Mouse (Mus musculus) heart, embryonic 16.5 days (tissue): ENCODE measurements around the gene Acsl6. TPM values are rescaled to one million over a fixed set of nuclear protein-coding genes. Genes with fewer than 3 reads are reported as not detected.

Source experiments
- ATAC-seq: fragments of 200-750 bp; cut with Nextera tagmentation; replicated peaks from 2 replicates; pipeline ENCODE4 v1.8.0; 2017; ENCODE audit warnings: moderate number of reproducible peaks; ENCODE audit not compliant: insufficient read depth, low FRiP score; ENCODE audit errors: extremely low read depth
- H3K27ac ChIP-seq: fragments of 300-500 bp; sonication (generic); 2 replicates; pipeline ENCODE4 v1.5.1; 2014; ENCODE audit warnings: mild to moderate bottlenecking, low read length, control low read depth, moderate library complexity
- H3K27me3 ChIP-seq: fragments of 300-500 bp; sonication (generic); 2 replicates; pipeline ENCODE4 v1.6.1; 2014; ENCODE audit warnings: low read length, mixed read lengths; ENCODE audit not compliant: control insufficient read depth, insufficient read depth
- H3K36me3 ChIP-seq: fragments of 300-500 bp; sonication (generic); 2 replicates; pipeline ENCODE4 v1.6.1; 2014; ENCODE audit not compliant: control insufficient read depth, insufficient read depth
- H3K4me1 ChIP-seq: fragments of 300-500 bp; sonication (generic); 2 replicates; pipeline ENCODE4 v1.6.1; 2014; ENCODE audit warnings: low read length, mixed read lengths; ENCODE audit not compliant: control insufficient read depth, insufficient read depth
- H3K4me2 ChIP-seq: fragments of 300-500 bp; sonication (generic); 2 replicates; pipeline ENCODE4 v1.6.1; 2014; ENCODE audit warnings: low read depth, mild to moderate bottlenecking, control low read depth, low read length
- H3K4me3 ChIP-seq: fragments of 300-500 bp; sonication (generic); 2 replicates; pipeline ENCODE4 v1.5.1; 2014; ENCODE audit warnings: mild to moderate bottlenecking, control low read depth, low read length
- H3K9ac ChIP-seq: fragments of 300-500 bp; sonication (generic); 2 replicates; pipeline ENCODE4 v1.6.1; 2014; ENCODE audit warnings: low read length, control low read depth
- H3K9me3 ChIP-seq: fragments of 300-500 bp; sonication (generic); replicated peaks from 2 replicates; pipeline ENCODE4 v1.6.1; 2016; ENCODE audit warnings: low read length; ENCODE audit not compliant: control insufficient read depth
- WGBS: fragments of 180-500 bp; shearing (Covaris S2); extraction: QIAGEN DNeasy Blood & Tissue Kit; methylation state at CpG from one replicate; pipeline ENCODE4 v1.1.7; 2014; 5-methylcytosine and 5-hydroxymethylcytosine counted together
- polyA plus RNA-seq: library from polyadenylated mRNA; unstranded; fragments of >200 nt; fragmentation: Nextera tagmentation; extraction: Ambion mirVana; gene quantifications from 2 replicates; pipeline ENCODE4 v1.2.1, GENCODE M21; 2015

Gene Acsl6
- polyA plus RNA-seq, 1 experiment from 2014 or later: 0.66 TPM

DNA sequence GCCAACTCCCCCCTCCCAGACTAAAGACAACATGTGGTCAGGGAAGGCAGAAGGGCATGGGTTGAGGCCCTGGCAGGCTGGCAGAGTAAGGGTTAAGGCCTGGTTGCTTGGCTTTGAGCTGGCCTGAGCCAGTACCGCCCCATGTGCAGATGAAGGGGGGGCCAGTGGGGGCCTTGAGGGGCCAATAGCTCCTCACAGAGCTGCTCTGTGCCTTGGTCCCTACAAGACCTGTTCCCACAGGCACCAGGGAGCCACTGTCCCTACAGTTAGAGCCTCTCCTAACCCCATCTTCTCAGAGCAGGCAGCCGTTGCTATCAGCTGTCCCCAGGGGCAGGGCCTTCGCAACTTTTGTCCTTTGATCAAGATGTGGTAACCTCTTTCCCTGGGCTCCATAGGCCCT lies 11.1 kb downstream of the Acsl6 start:
- Histone ChIP-seq H3K9ac (no peak overlapping the region), H3K9me3 (no peaks in the 10 kb centered on the region), H3K36me3 (no peaks in the 10 kb centered on the region), H3K27ac (no peak overlapping the region), H3K27me3 (no peaks in the 10 kb centered on the region), H3K4me3 (no peak overlapping the region), H3K4me1 (peaks cover 12% of the 10 kb centered on the region), H3K4me2 (no peak overlapping the region)
- WGBS: 12% methylated on average over 3 of the region's 3 CpGs
- ATAC-seq: no peak

GRCm38 (mm10) chr11:54315336-54315735 lies 11.7 kb downstream of the Acsl6 start:
- H3K27me3 ChIP-seq: no peaks in the 10 kb centered on the region
- H3K9ac ChIP-seq: no peak overlapping the region
- no peaks in the 10 kb centered on the region for H3K36me3 ChIP-seq
- no peak overlapping the region for H3K27ac ChIP-seq
- 80% methylated on average over 5 of the region's 5 CpGs for WGBS
- no peak for ATAC-seq
- peaks cover 12% of the 10 kb centered on the region for H3K4me1 ChIP-seq
- H3K4me2 ChIP-seq: no peak overlapping the region
- no peaks in the 10 kb centered on the region for H3K9me3 ChIP-seq
- H3K4me3 ChIP-seq: no peak overlapping the region

- Histone ChIP-seq H3K9me3 (no peaks in the 10 kb centered on the region), H3K4me3 (no peak overlapping the region), H3K9ac (no peak overlapping the region), H3K4me2 (no peak overlapping the region), H3K27me3 (no peaks in the 10 kb centered on the region), H3K27ac (no peak overlapping the region), H3K36me3 (no peaks in the 10 kb centered on the region), H3K4me1 (peaks cover 9% of the 10 kb centered on the region)
- 78% methylated on average over 8 of the region's 8 CpGs for WGBS
- no peak for ATAC-seq
These were observed 13.8 kb downstream of the Acsl6 start for GRCm38 (mm10) chr11:54317361-54317760.

DNA sequence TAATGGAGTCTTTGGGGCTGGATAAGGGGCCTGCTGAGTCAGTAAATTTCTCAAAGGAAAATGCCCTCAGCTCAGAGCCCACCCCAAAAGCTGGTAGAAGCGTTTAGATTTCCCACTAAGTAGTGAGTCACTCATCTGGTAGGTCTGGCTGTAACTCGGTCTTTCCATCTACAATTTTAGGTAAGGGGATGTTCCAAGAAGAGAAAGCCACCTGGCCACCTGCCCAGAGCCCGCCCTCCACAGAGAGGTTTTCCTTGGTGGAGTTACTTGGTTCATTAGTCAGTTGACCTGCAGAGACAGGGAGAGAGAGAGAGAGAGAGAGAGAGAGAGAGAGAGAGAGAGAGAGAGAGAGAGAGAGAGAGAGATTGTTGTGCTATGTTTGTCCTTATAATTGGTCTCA lies 14.2 kb downstream of the Acsl6 start:
- H3K4me1 ChIP-seq: peaks cover 9% of the 10 kb centered on the region
- ATAC-seq: no peak
- no peaks in the 10 kb centered on the region for H3K27me3 ChIP-seq
- H3K27ac ChIP-seq: no peak overlapping the region
- no peaks in the 10 kb centered on the region for H3K9me3 ChIP-seq
- no peaks in the 10 kb centered on the region for H3K36me3 ChIP-seq
- no peak overlapping the region for H3K9ac ChIP-seq
- no peak overlapping the region for H3K4me2 ChIP-seq
- no peak overlapping the region for H3K4me3 ChIP-seq
- WGBS: 64% methylated on average over 3 of the region's 3 CpGs

- no peak overlapping the region for H3K4me3 ChIP-seq
- 64% methylated on average over 5 of the region's 5 CpGs for WGBS
- H3K27me3 ChIP-seq: no peaks in the 10 kb centered on the region
- no peak overlapping the region for H3K27ac ChIP-seq
- H3K4me1 ChIP-seq: no peaks in the 10 kb centered on the region
- no peak for ATAC-seq
- no peak overlapping the region for H3K9ac ChIP-seq
- H3K4me2 ChIP-seq: no peak overlapping the region
- no peaks in the 10 kb centered on the region for H3K36me3 ChIP-seq
- H3K9me3 ChIP-seq: no peaks in the 10 kb centered on the region
These were observed 18.4 kb downstream of the Acsl6 start for GRCm38 (mm10) chr11:54321802-54322532.

DNA sequence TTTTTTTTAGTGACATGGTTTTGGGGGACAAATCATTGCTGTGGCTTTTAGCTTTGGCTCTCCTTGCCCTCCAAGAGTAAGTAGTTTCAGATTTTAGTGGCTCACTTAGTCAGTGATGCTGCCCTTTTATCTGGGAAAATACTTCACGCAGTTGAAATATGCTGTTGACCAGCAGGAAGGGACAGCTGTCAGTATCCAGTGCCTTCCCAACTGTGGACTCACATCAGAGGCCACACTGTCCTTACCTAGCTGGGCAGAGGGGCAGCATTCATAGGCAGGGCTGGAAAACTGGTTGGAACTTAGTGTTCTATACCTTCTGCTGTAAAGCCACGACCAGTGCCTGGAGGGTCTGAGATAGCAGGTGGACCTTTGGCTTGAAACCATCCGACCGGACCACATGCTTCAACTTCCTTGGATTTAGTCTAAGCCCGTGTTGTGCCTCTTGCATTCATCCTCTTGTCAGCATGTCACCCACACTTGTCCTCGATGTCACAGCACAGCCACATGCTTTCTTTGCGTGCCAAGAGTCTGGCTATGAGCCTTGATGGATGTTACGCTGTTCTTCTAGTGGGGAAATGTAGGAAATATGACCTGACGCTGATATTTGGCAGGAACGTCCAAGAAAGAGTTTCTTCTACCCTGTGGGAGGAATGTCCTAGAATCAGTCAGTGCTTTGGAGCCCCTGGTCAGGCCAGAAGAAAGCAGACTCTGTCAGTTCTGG lies 28.0 kb downstream of the Acsl6 start:
- Histone ChIP-seq H3K36me3 (no peaks in the 10 kb centered on the region), H3K4me3 (no peak overlapping the region), H3K9ac (no peak overlapping the region), H3K27ac (no peak overlapping the region), H3K27me3 (no peaks in the 10 kb centered on the region), H3K4me2 (no peak overlapping the region), H3K9me3 (no peaks in the 10 kb centered on the region), H3K4me1 (no peaks in the 10 kb centered on the region)
- no peak for ATAC-seq
- WGBS: 59% methylated on average over 10 of the region's 10 CpGs

DNA sequence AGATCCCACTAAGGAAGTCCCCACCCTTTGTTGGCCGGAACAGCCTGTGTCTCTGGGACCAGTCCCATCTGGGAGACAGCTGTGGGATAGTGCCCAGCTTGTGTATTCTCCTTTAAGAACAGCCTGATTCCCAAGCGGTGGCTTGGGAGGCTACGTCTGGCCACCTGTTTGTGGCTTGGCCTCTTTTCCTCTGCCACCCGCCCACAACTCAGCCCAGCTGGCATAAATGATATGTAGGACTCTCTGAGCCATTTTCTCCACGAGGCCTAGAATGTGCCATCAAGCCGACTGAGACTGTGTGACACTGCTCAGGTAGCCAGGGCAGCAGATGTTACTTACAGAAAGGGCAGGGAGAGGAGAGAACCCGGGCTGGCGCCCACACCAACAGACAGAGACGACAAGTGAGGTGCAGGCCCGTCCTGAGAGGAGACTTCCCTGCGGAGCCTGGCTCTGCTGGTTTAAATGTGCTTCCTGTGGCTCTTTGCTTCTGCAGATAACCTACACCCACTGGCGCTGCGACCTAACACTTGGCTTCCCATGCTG lies 32.6 kb downstream of the Acsl6 start:
- H3K27me3 ChIP-seq: no peaks in the 10 kb centered on the region
- WGBS: 31% methylated on average over 13 of the region's 13 CpGs
- no peak overlapping the region for H3K27ac ChIP-seq
- no peaks in the 10 kb centered on the region for H3K4me1 ChIP-seq
- no peak overlapping the region for H3K4me2 ChIP-seq
- no peak overlapping the region for H3K4me3 ChIP-seq
- no peaks in the 10 kb centered on the region for H3K36me3 ChIP-seq
- ATAC-seq: no peak
- H3K9me3 ChIP-seq: no peaks in the 10 kb centered on the region
- H3K9ac ChIP-seq: no peak overlapping the region

DNA sequence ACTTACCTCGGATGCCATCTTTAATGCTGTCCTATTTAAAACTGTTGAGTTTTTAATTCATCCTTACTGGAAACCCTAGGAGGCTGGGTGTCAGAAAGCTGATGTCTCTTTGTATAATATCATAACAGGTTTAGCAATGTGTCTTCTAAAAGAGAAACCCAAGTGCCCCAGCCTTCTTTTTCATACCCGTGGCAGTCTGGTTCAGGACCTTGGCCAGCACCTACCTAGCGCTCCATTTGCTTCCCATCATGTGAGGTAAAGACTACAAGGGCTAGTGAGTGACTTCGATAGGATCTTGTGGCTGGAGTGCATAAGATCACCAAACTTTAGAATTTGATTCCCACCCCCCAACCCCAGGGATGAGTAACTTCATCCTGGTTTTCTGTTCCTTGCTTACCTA lies 40.1 kb downstream of the Acsl6 start:
- Histone ChIP-seq H3K27me3 (no peaks in the 10 kb centered on the region), H3K4me1 (no peaks in the 10 kb centered on the region), H3K27ac (no peak overlapping the region), H3K4me3 (no peak overlapping the region), H3K9ac (no peak overlapping the region), H3K9me3 (no peaks in the 10 kb centered on the region), H3K4me2 (no peak overlapping the region), H3K36me3 (no peaks in the 10 kb centered on the region)
- no peak for ATAC-seq
- 31% methylated on average over 4 of the region's 4 CpGs for WGBS

GRCm38 (mm10) chr11:54351704-54352103 lies 48.1 kb downstream of the Acsl6 start:
- Histone ChIP-seq H3K4me1 (no peaks in the 10 kb centered on the region), H3K27ac (no peak overlapping the region), H3K4me2 (no peak overlapping the region), H3K9me3 (no peaks in the 10 kb centered on the region), H3K36me3 (no peaks in the 10 kb centered on the region), H3K9ac (no peak overlapping the region), H3K27me3 (no peaks in the 10 kb centered on the region), H3K4me3 (no peak overlapping the region)
- ATAC-seq: no peak
- 67% methylated on average over 5 of the region's 5 CpGs for WGBS
